Mouse (Mus musculus) midbrain, embryonic 10.5 days (tissue): ENCODE measurements around the gene Nme3. TPM values are rescaled to one million over a fixed set of nuclear protein-coding genes. Genes with fewer than 3 reads are reported as not detected.
"Not testable (repeated sequence)": the region's sequence is repeated elsewhere in the genome, so short reads cannot be mapped to it uniquely, and the experiment has no call there.

ENCODE experiments used
- DNase-seq: peaks from one replicate; pipeline ENCODE4 v3.0.0-alpha.2; 2017; ENCODE audit warnings: low spot score
- H3K27ac ChIP-seq: fragments of 300-500 bp; sonication (generic); replicated peaks from 2 replicates; pipeline ENCODE4 v1.5.1; 2016; ENCODE audit warnings: mild to moderate bottlenecking
- H3K27me3 ChIP-seq: fragments of 300-500 bp; sonication (generic); 2 replicates; pipeline ENCODE4 v1.6.1; 2016; ENCODE audit warnings: low read depth, mild to moderate bottlenecking; ENCODE audit not compliant: poor library complexity, severe bottlenecking
- H3K36me3 ChIP-seq: fragments of 300-500 bp; sonication (generic); 2 replicates; pipeline ENCODE4 v1.6.1; 2016; ENCODE audit warnings: mild to moderate bottlenecking, moderate library complexity
- H3K4me1 ChIP-seq: fragments of 300-500 bp; sonication (generic); 2 replicates; pipeline ENCODE4 v1.6.1; 2016
- H3K4me3 ChIP-seq: fragments of 300-500 bp; sonication (generic); 2 replicates; pipeline ENCODE4 v1.5.1; 2016; ENCODE audit warnings: mild to moderate bottlenecking, moderate library complexity
- H3K9me3 ChIP-seq: fragments of 300-500 bp; sonication (generic); replicated peaks from 2 replicates; pipeline ENCODE4 v1.6.1; 2016; ENCODE audit warnings: mild to moderate bottlenecking
- WGBS: fragments of 180-500 bp; shearing (Covaris S2); methylation state at CpG from one replicate; pipeline ENCODE4 v1.1.7; 2016; 5-methylcytosine and 5-hydroxymethylcytosine counted together
- polyA plus RNA-seq: library from polyadenylated mRNA; unstranded; fragments of >200 nt; fragmentation: Nextera tagmentation; extraction: Ambion mirVana; gene quantifications from 2 replicates; pipeline ENCODE4 v1.2.1, GENCODE M21; 2016

Nme3 gene
- polyA plus RNA-seq, 1 experiment from 2014 or later: 47.0 TPM

GRCm38 (mm10) chr17:24932431-24932830, 36.1 kb downstream of the Nme3 start:
- Histone ChIP-seq H3K4me1 (peaks cover 21% of the 10 kb centered on the region), H3K36me3 (peaks cover 44% of the 10 kb centered on the region), H3K9me3 (no peaks in the 10 kb centered on the region), H3K27ac (no peak overlapping the region), H3K4me3 (no peak overlapping the region), H3K27me3 (no peaks in the 10 kb centered on the region)
- no peak for DNase-seq
- 94% methylated on average over 4 of the region's 4 CpGs for WGBS

DNA sequence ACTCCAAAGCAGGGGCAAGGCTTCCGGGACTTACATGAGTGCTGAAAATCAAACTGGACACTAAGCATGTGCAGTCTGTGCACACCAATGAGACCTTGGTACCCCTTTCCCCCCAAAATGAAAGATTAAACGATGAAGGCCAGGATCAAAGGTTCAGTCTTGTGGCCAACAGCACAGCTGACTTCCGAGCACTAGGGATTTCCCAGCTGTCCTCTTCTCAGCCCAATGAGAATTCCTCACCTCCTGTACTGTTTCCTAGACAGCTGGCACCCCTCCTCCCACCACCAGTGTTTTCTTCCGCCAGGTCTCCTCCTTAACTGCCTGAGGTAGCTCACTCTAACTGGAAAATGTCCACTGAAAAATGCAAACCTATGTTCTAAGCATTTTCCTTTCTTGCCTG, 36.9 kb downstream of the Nme3 start:
- H3K36me3 ChIP-seq: peaks cover 38% of the 10 kb centered on the region
- no peak for DNase-seq
- H3K27me3 ChIP-seq: no peaks in the 10 kb centered on the region
- H3K4me1 ChIP-seq: peaks cover 21% of the 10 kb centered on the region
- H3K4me3 ChIP-seq: no peak overlapping the region
- H3K9me3 ChIP-seq: no peaks in the 10 kb centered on the region
- WGBS: 86% methylated on average over 4 of the region's 4 CpGs
- H3K27ac ChIP-seq: no peak overlapping the region

GRCm38 (mm10) chr17:24934926-24935325, 38.6 kb downstream of the Nme3 start:
- peak overlapping the region; percentile 91 for H3K4me3 ChIP-seq
- no peak for DNase-seq
- H3K4me1 ChIP-seq: peaks cover 21% of the 10 kb centered on the region
- H3K36me3 ChIP-seq: peaks cover 30% of the 10 kb centered on the region
- H3K9me3 ChIP-seq: no peaks in the 10 kb centered on the region
- H3K27me3 ChIP-seq: no peaks in the 10 kb centered on the region
- no peak overlapping the region for H3K27ac ChIP-seq
- WGBS: 93% methylated on average over 4 of the region's 4 CpGs

DNA sequence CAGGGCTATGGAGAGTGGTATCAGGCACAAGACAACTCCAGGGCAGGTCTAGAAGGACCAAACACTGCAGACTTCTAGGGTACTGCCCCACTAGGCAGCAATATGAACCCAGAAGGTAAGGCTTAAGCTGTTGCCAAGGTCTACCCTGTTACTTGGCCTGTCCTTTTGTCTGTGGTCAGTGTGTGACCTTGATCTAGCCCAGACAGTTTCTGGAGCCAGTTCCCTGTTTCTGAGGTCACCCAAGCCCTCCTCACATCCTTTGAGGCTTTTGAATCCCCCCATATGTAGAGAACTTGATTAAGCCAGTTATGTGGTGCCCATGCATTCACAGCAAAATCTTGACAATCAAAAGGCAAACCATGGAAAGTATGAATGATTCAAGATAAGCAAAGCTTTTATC, 39.4 kb downstream of the Nme3 start:
- Histone ChIP-seq H3K27me3 (no peaks in the 10 kb centered on the region), H3K4me3 (peak overlapping the region; percentile 91), H3K9me3 (no peaks in the 10 kb centered on the region), H3K36me3 (peaks cover 30% of the 10 kb centered on the region), H3K27ac (0 out of 2 replicates have a peak overlapping the region, but pooled peaks have one; percentile 19), H3K4me1 (peaks cover 21% of the 10 kb centered on the region)
- DNase-seq: no peak

GRCm38 (mm10) chr17:24936259-24937237, 40.2 kb downstream of the Nme3 start, which contains the start of gene Mapk8ip3:
Gene Mapk8ip3 (minus strand): TSS chr17:24936977.
- peaks cover 21% of the 10 kb centered on the region for H3K4me1 ChIP-seq
- H3K4me3 ChIP-seq: peak within 1 kb of the TSS; percentile 91
- H3K9me3 ChIP-seq: no peaks in the 10 kb centered on the region
- peak; percentile 95 for DNase-seq
- WGBS: under 1% methylated on average over 78 of the region's 78 CpGs
- peaks cover 30% of the 10 kb centered on the region for H3K36me3 ChIP-seq
- peak within 1 kb of the TSS; percentile 88 for H3K27ac ChIP-seq
- no peaks in the 10 kb centered on the region for H3K27me3 ChIP-seq

- Histone ChIP-seq H3K4me1 (peaks cover 21% of the 10 kb centered on the region), H3K4me3 (peak overlapping the region; percentile 91), H3K27me3 (no peaks in the 10 kb centered on the region), H3K27ac (peak overlapping the region; percentile 88), H3K9me3 (no peaks in the 10 kb centered on the region), H3K36me3 (peaks cover 30% of the 10 kb centered on the region; the same call in 1 of the 2 replicates)
- WGBS: 48% methylated on average over 6 of the region's 6 CpGs
- no peak for DNase-seq
Measured at GRCm38 (mm10) chr17:24937266-24937665, 41.0 kb downstream of the Nme3 start.

DNA sequence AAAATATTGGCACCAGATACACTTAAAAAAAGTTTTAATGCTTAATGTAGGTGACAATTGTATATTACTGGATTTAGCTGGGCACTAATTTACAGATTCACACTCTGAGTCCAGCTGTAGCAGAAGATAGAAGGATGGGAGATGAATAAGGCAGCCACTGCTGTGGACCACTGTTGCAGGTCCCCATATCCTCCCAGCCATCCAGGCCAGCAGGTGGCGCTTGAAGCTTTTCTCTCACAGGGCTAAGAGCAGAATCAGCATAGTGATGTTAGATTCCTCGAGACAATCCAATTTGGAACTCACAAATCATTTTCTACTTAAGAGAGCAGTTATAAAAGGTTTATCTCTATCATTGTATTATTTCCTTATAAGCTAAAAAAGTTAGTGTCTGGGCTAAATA, 46.2 kb downstream of the Nme3 start:
- H3K4me3 ChIP-seq, H3K27me3 ChIP-seq, H3K9me3 ChIP-seq, H3K4me1 ChIP-seq, DNase-seq, H3K27ac ChIP-seq: not testable (repeated sequence)
- WGBS: 39% methylated on average over 2 of the region's 2 CpGs
- peaks cover 64% of the 10 kb centered on the region for H3K36me3 ChIP-seq

DNA sequence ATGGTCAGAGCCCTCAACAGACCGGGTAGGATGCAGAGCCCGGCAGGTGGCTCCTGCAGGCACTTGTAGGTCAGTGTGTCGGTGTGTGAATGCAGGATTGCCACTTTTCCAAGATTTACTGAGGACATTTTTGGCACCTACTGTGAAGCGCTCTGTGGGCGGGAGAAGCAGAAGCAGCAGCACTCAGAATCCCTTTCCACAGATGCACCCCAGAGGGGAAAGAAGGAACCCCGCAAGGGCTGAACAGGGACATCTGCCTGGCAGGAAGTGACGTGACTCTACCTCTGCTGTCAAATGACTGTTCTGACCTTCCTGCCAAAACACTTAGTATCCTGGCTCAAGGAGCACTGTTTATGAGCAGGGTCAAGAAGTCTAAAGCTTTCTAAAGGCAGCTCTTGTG, 46.7 kb downstream of the Nme3 start:
- Histone ChIP-seq H3K4me3 (no peak overlapping the region), H3K27ac (no peak overlapping the region), H3K36me3 (peaks cover 70% of the 10 kb centered on the region), H3K4me1 (no peaks in the 10 kb centered on the region), H3K27me3 (no peaks in the 10 kb centered on the region), H3K9me3 (no peaks in the 10 kb centered on the region)
- DNase-seq: no peak
- 92% methylated on average over 7 of the region's 7 CpGs for WGBS

GRCm38 (mm10) chr17:24943589-24943988, 47.3 kb downstream of the Nme3 start:
- WGBS: 92% methylated on average over 1 of the region's 1 CpGs
- H3K27me3 ChIP-seq, H3K4me3 ChIP-seq, DNase-seq, H3K4me1 ChIP-seq, H3K9me3 ChIP-seq, H3K27ac ChIP-seq: not testable (repeated sequence)
- H3K36me3 ChIP-seq: peaks cover 75% of the 10 kb centered on the region

Other genes starting within 250 kb of the Nme3 start
- gene Slc9a3r2, start 246.2 kb upstream of the Nme3 start, polyA plus RNA-seq: 30.2 and 33.2 TPM in 2 replicates
- not detected in 2 replicates for gene Npw, start 238.0 kb upstream of the Nme3 start, polyA plus RNA-seq
- gene Zfp598, start 226.8 kb upstream of the Nme3 start, polyA plus RNA-seq: 21.7 and 24.3 TPM in 2 replicates
- 10.3 and 16.1 TPM in 2 replicates for gene Syngr3, start 206.5 kb upstream of the Nme3 start, polyA plus RNA-seq
- gene Gfer, start 200.3 kb upstream of the Nme3 start, polyA plus RNA-seq: 52.3 and 58.5 TPM in 2 replicates
- gene Noxo1, start 200.3 kb upstream of the Nme3 start, polyA plus RNA-seq: 1.0 and 1.5 TPM in 2 replicates
- gene Tbl3, start 188.8 kb upstream of the Nme3 start, polyA plus RNA-seq: 141 and 144 TPM in 2 replicates
- 0.26 and 0.51 TPM in 2 replicates for gene Rnf151, start 178.4 kb upstream of the Nme3 start, polyA plus RNA-seq
- 1,457 and 1,841 TPM in 2 replicates for gene Rps2, start 178.4 kb upstream of the Nme3 start, polyA plus RNA-seq
- gene Ndufb10, start 172.0 kb upstream of the Nme3 start, polyA plus RNA-seq: 206 and 214 TPM in 2 replicates
- gene Rpl3l, start 168.7 kb upstream of the Nme3 start, polyA plus RNA-seq: not detected in 2 replicates
- 19.2 and 20.5 TPM in 2 replicates for gene Msrb1, start 159.9 kb upstream of the Nme3 start, polyA plus RNA-seq
- 0.43 and 0.51 TPM in 2 replicates for gene Hs3st6, start 143.5 kb upstream of the Nme3 start, polyA plus RNA-seq
- gene Meiob, start 92.2 kb upstream of the Nme3 start, polyA plus RNA-seq: 0.06 TPM in 1 of 2 replicates, not detected in the other
- 28.5 and 29.3 TPM in 2 replicates for gene Hagh, start 56.4 kb upstream of the Nme3 start, polyA plus RNA-seq
- gene Fahd1, start 46.1 kb upstream of the Nme3 start, polyA plus RNA-seq: 18.4 and 19.6 TPM in 2 replicates
- 0.31 TPM in 1 of 2 replicates, not detected in the other for gene Igfals, start 30.5 kb upstream of the Nme3 start, polyA plus RNA-seq
- 85.5 and 87.0 TPM in 2 replicates for gene Nubp2, start 10.2 kb upstream of the Nme3 start, polyA plus RNA-seq
- 46.6 and 50.4 TPM in 2 replicates for gene Spsb3, start 9.9 kb upstream of the Nme3 start, polyA plus RNA-seq
- gene Eme2, start 1.4 kb upstream of the Nme3 start, polyA plus RNA-seq: 28.9 and 33.9 TPM in 2 replicates
- gene Mrps34, start 1.4 kb upstream of the Nme3 start, polyA plus RNA-seq: 94.7 and 98.1 TPM in 2 replicates
- 40.1 and 53.9 TPM in 2 replicates for gene Mapk8ip3, start 40.5 kb downstream of the Nme3 start, polyA plus RNA-seq
- 442 and 466 TPM in 2 replicates for gene Jpt2, start 64.2 kb downstream of the Nme3 start, polyA plus RNA-seq
- 6.8 and 8.5 TPM in 2 replicates for gene Cramp1l, start 119.3 kb downstream of the Nme3 start, polyA plus RNA-seq
- 27.0 and 34.9 TPM in 2 replicates for gene Ift140, start 119.6 kb downstream of the Nme3 start, polyA plus RNA-seq
- gene Tmem204, start 187.1 kb downstream of the Nme3 start, polyA plus RNA-seq: 10.7 and 12.7 TPM in 2 replicates
- gene Telo2, start 219.5 kb downstream of the Nme3 start, polyA plus RNA-seq: 51.2 and 51.5 TPM in 2 replicates
- not detected in 2 replicates for gene Ptx4, start 224.3 kb downstream of the Nme3 start, polyA plus RNA-seq
- gene Clcn7, start 236.9 kb downstream of the Nme3 start, polyA plus RNA-seq: 23.1 and 26.4 TPM in 2 replicates